Mouse (Mus musculus): ENCODE data around the gene Ankrd49.

The Ankrd49 gene

GRCm38 (mm10) chr9:14740151-14740924, 44.3 kb downstream of the Ankrd49 start, which contains the start of gene Piwil4:
TSS of gene Piwil4 (minus strand) at chr9:14740733.
- no peak for DNase-seq (ENCODE audit: low spot score in 2 of 2)

- DNase-seq (ENCODE audit: low spot score in 2 of 2) = no peak
Observed at GRCm38 (mm10) chr9:14739498-14740150, 45.0 kb downstream of the Ankrd49 start.

GRCm38 (mm10) chr9:14730941-14731541, 53.6 kb downstream of the Ankrd49 start:
- DNase-seq (ENCODE audit: low spot score in 2 of 2) = peak in 1 of 2 experiments; percentile 15
